Mouse (Mus musculus) 416B (cell line): ENCODE data around the gene Rwdd3.

ENCODE experiments used
- DNase-seq: peaks from one replicate; pipeline ENCODE4 v3.0.0; 2011; ENCODE audit warnings: low read depth

Rwdd3 gene

GRCm38 (mm10) chr3:121171243-121171871 is at the start of gene Rwdd3:
Gene Rwdd3 (minus strand): TSS chr3:121171695.
- DNase-seq = peak; percentile 92

GRCm38 (mm10) chr3:121217011-121217410 is 45.5 kb upstream of the Rwdd3 start:
- DNase-seq = no peak

GRCm38 (mm10) chr3:121213501-121213900 is 42.0 kb upstream of the Rwdd3 start:
- no peak for DNase-seq

GRCm38 (mm10) chr3:121212156-121212555 is 40.7 kb upstream of the Rwdd3 start:
- peak; percentile 13 for DNase-seq

GRCm38 (mm10) chr3:121208994-121209393 is 37.5 kb upstream of the Rwdd3 start:
- no peak for DNase-seq

GRCm38 (mm10) chr3:121206202-121206882 is 34.8 kb upstream of the Rwdd3 start:
- DNase-seq = no peak

GRCm38 (mm10) chr3:121202638-121203037 is 31.1 kb upstream of the Rwdd3 start:
- no peak for DNase-seq

GRCm38 (mm10) chr3:121201012-121201747 is 29.7 kb upstream of the Rwdd3 start:
- peak; percentile 88 for DNase-seq

GRCm38 (mm10) chr3:121189199-121189598 is 17.7 kb upstream of the Rwdd3 start:
- no peak for DNase-seq

- no peak for DNase-seq
Measured at GRCm38 (mm10) chr3:121187510-121187909, 16.0 kb upstream of the Rwdd3 start.

GRCm38 (mm10) chr3:121186925-121187324 is 15.4 kb upstream of the Rwdd3 start:
- DNase-seq = no peak

- no peak for DNase-seq
Measured at GRCm38 (mm10) chr3:121185197-121185596, 13.7 kb upstream of the Rwdd3 start.

- DNase-seq = no peak
Measured at GRCm38 (mm10) chr3:121176011-121176410, 4.5 kb upstream of the Rwdd3 start.

- DNase-seq = peak; percentile 85
Measured at GRCm38 (mm10) chr3:121174248-121174945, 2.9 kb upstream of the Rwdd3 start.

- no peak for DNase-seq
Measured at GRCm38 (mm10) chr3:121172718-121173117, 1.2 kb upstream of the Rwdd3 start.

GRCm38 (mm10) chr3:121171872-121172265 is 374 bp upstream of the Rwdd3 start:
- no peak for DNase-seq

- DNase-seq = no peak
Measured at GRCm38 (mm10) chr3:121170631-121171030, 864 bp downstream of the Rwdd3 start.

- DNase-seq = no peak
Measured at GRCm38 (mm10) chr3:121169092-121169942, 2.2 kb downstream of the Rwdd3 start.

- DNase-seq = no peak
Measured at GRCm38 (mm10) chr3:121168581-121168980, 2.9 kb downstream of the Rwdd3 start.

- peak; percentile 86 for DNase-seq
Measured at GRCm38 (mm10) chr3:121163271-121163819, 8.2 kb downstream of the Rwdd3 start.

- peak; percentile 58 for DNase-seq
Measured at GRCm38 (mm10) chr3:121161661-121162060, 9.8 kb downstream of the Rwdd3 start.
